Mouse (Mus musculus) gastrocnemius, adult 18-20 months (tissue): Measurements from ENCODE around the gene Pex5. TPM values are rescaled to one million over a fixed set of nuclear protein-coding genes. Genes with fewer than 3 reads are reported as not detected.

ENCODE experiments used
- DNase-seq: peaks from one replicate; pipeline ENCODE4 v3.0.0; 2021; ENCODE audit warnings: low spot score
- long read RNA-seq, 2 experiments: library from polyadenylated mRNA; stranded (forward); transcript quantifications; one replicate each; pipeline ENCODE4 v2.0.0; 2021
- total RNA-seq, 2 experiments: library from RNA; stranded (reverse); gene quantifications; 2 replicates each; pipeline ENCODE4 v1.2.3; 2021

Pex5 gene
- total RNA-seq = 10 to 100 TPM; 20.2 to 20.6 TPM
- long read RNA-seq, experiment 1, transcript Pex5-202 (15 exons, 3,073 nt) = major isoform, 15 of 29 reads
- long read RNA-seq, experiment 1, transcript Pex5-201 (16 exons, 3,139 nt) = minor isoform, 6 of 29 reads
- long read RNA-seq, experiment 1, partial matches to known transcripts = 2 of 29 reads
- long read RNA-seq, experiment 1, other reads (novel, unspliced or antisense) = 6 of 29 reads
- long read RNA-seq, experiment 2, transcript Pex5-202 (15 exons, 3,073 nt) = major isoform, 18 of 39 reads
- long read RNA-seq, experiment 2, transcript Pex5-201 (16 exons, 3,139 nt) = minor isoform, 9 of 39 reads
- long read RNA-seq, experiment 2, partial matches to known transcripts = 6 of 39 reads
- long read RNA-seq, experiment 2, other reads (novel, unspliced or antisense) = 4 of 39 reads

GRCm38 (mm10) chr6:124414927-124415325 is at the start of gene Pex5:
Pex5 (minus strand) TSS chr6:124415067.
- peak; percentile 98 for DNase-seq

DNA sequence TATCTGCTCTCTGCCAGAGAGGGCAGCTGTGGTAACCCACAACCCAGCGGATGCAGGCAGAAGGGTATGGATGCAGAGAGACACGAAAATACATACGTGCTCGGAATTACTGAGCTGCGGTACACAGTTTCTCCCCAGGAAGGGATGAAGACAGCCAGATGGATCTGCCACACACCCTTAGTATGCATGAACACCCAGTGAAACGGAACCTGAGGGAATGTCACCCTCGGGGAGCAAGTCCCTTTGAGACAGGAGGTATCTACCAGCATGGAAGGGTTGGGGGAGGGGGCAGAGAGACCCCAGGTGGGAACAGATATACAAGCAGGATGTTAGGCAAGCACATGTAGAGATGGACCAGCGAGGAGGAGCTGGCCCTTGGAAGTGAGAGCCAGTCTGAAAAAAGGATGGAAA is 49.0 kb upstream of the Pex5 start:
- no peak for DNase-seq

DNA sequence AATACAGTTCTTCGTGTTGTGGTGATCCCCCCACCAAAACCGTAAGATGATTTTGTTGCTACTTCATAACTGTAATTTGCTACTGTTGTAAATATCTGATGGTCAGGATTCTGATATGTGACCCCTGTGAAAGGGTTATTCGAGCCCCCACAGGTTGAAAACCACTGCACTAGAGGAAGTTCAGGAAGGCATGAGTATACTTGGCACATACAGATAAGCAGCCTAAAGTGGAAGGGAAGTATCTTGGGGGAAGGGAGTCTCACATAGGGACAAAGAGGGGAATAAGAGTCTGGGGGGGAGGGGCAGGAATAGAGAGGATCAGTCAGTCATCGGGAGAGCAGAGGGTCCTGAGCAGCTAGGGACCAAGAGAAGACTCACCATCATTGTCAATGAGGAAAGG is 44.5 kb upstream of the Pex5 start:
- DNase-seq = no peak

- no peak for DNase-seq
Observed at GRCm38 (mm10) chr6:124458505-124458904, 43.6 kb upstream of the Pex5 start.

DNA sequence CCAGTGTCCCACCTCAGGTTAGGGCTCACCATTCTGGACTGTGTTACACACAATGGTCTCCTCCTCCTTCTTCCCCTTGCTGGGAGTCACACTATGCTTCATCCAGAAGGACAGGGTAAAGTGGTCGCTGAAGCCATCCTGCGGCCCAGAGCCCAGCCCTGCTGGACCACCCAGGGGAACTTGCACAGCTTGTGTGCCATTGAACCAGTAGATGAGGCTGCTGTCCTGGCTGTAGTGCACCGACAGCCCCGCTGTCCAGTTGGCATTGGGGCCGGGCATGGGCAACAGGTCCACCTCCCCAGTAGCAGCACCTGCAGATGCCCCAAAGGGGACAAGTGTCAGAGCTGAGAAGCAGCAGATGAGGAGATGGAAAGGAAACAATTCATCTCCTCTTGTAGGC is 43.0 kb upstream of the Pex5 start:
- DNase-seq = no peak

GRCm38 (mm10) chr6:124456243-124456642 is 41.4 kb upstream of the Pex5 start:
- DNase-seq = no peak

GRCm38 (mm10) chr6:124453756-124454155 is 38.9 kb upstream of the Pex5 start:
- DNase-seq = no peak

DNA sequence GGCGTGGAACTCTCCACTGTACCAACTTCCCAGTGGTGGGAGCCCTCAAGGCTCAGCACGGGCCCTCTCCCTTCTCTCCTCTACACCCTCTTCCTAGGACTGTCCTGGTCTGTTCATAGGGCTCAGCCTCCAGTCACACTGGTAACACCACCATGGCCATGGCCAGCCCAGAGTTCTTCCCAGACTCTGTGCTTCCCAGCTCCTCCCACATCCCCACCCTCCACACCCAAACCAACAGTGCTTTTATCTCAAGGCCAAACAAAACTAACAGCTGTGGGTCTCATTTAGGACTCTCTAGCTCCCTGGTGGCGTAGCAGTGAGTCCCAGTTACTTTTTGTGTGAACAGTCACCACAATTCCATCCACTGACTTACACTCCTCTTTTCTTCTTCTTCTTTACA is 37.1 kb upstream of the Pex5 start:
- DNase-seq = no peak

GRCm38 (mm10) chr6:124449668-124450383 is 35.0 kb upstream of the Pex5 start:
- no peak for DNase-seq

- no peak for DNase-seq
Observed at GRCm38 (mm10) chr6:124448959-124449667, 34.2 kb upstream of the Pex5 start.

GRCm38 (mm10) chr6:124448186-124448852 is 33.5 kb upstream of the Pex5 start:
- DNase-seq = no peak

DNA sequence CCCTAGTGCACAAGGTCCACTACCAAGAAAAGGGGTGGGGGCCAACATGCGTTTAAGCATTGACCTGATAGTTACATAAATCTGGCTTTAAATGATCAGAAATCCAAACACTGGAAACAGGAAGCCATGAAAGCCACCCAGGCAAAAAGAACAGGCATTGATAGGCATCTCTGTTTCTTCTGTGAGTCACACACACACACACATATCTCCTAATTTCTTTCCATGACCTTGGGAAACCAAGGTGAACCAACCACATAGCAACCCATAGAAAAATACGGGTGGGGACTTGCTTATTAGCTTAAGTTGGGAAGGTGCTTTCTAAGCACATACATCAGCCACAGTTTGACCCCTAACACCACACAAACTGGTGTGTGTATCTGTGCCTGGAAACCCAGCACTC is 32.5 kb upstream of the Pex5 start:
- no peak for DNase-seq

DNA sequence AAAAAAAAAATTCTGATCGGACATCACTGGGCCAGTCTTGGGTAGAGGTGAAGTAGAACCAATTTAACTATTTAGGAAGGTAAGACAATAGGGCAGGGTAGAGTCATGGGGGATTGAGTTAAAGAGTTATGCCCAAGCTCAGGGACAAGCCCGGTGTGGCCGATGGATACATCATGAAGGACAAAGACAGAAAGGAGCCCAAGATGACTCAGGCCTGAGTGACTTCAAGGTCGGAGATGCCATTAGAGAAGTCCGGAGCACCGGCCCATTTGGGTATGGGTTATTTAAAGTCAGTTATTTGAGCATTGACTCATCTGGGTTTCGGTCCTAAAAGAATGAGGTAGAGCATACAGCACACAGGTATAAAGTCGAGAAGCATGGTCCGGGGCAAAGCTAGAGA is 31.6 kb upstream of the Pex5 start:
- DNase-seq = no peak

DNA sequence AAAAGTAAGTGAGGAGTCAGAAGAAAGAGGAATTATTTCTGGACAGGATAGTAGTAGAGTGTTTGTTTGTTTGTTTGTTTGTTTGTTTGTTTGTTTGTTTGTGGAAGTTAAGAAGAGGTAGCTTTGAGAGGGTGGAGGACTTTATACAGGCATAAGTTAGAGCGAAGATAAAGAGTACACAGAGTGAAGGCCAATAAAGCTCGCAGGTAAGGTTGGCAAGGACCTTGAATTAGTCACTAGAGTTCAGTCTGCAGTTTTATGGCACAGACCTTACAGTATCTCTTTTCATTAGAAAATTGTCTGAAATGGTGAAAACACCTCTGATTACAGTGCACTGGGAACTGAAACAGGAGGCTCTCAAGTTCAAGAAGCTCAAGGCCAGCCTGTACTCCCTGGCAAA is 31.2 kb upstream of the Pex5 start:
- DNase-seq = no peak

GRCm38 (mm10) chr6:124443338-124443737 is 28.5 kb upstream of the Pex5 start:
- no peak for DNase-seq

DNA sequence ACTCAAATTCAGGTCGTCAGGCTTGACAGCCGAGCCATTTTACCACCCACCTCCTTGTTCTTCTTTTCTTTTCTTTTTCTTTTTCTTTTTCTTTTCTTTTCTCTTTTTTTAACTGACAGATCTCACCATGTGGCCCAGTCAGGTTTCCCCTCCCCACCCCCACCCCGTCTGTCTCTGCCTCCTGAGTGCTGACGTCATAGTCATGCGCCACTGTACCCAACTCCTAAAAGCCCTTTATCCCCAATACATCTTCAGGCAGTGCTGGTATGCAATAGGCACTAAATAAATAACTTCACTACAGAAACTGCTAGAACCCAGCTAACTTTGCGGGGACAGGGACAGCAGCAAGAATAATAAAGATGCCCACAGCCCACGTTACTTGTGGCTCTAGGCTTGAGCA is 21.4 kb upstream of the Pex5 start:
- no peak for DNase-seq

DNA sequence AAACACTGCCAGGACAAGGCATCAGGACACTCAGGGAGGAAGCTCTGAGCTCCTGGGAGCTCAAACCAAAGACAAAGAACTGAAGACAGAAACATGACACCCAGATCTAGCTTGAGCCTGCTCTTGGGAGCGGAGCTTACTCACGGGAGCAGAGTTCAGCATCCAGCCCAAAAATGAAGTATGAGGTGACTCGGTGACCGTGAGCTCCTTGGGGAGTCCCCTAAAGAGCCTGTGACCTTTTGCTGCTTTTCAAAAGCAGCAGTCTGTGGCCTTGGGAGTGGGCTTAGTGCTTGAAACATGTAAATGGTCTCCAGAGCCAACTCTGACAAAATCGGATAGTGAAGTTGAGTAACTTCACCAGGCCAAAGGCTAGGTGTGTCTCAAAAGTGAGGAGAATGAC is 20.3 kb upstream of the Pex5 start:
- no peak for DNase-seq

DNA sequence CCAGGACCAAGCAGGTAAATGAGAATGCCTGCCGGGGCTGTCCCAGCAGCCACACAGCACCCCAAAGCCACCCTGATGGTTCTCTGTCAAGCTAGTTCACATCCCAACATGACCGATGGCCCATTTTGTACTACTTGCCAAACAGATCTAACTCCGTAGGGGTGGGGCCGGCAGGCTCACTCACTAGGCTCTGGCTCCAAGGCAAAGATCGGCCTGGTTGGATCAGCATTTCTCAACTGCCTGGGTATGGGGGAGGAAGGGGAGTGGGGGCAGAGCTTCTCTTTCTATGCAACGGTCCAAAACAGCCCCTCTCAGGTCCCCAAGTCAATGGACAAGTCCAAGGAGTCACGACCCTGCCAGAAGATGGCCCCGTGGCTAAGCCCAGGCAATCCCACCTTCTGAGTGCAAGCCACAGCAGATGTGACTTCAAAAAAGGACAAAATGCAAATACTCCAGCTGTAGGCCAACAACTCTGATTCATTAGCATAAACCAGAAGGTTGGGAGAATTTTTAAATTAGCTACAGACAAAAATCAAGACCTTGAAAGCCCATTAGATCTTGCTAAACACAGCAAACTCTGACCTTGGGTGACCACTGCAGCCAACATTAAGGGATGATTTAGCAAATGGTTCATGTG is 18.9 kb upstream of the Pex5 start:
- DNase-seq = no peak

GRCm38 (mm10) chr6:124430784-124431495 is 16.1 kb upstream of the Pex5 start:
- DNase-seq = no peak

DNA sequence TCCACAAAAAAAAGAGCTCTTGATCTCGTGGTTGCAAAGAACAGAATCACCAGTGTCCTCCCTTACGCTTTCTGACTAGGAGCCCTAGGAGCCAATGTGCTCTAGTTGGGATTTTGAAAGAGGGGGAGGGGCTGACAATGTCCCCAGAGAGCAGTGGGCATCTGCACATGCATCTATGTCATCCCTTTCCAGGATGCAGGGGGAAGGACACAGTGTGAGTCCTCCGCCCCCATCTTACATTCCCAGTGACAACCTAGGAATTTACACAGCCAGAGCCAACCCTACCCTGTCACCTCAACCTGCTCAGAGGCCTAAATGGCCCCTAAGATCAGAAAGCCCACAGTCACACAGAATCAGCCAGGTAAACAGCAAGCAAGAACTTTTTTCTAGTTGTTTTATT is 15.5 kb upstream of the Pex5 start:
- DNase-seq = no peak
